Mouse (Mus musculus) kidney, adult 2 months (tissue): ENCODE measurements around the gene Scfd2.

Source experiments
- CTCF ChIP-seq: fragments of 200-500 bp; conservative IDR thresholded peaks from 2 replicates; pipeline ENCODE4 v1.5.1; 2011; ENCODE audit warnings: low read depth, mild to moderate bottlenecking, control low read depth, low read length, moderate library complexity, mixed read lengths; ENCODE audit not compliant: insufficient read depth, insufficient read length
- POLR2A ChIP-seq: fragments of 200-500 bp; IDR thresholded peaks from one replicate; pipeline ENCODE4 v1.6.1; 2011; ENCODE audit warnings: low read depth, low read length, control low read depth

DNA sequence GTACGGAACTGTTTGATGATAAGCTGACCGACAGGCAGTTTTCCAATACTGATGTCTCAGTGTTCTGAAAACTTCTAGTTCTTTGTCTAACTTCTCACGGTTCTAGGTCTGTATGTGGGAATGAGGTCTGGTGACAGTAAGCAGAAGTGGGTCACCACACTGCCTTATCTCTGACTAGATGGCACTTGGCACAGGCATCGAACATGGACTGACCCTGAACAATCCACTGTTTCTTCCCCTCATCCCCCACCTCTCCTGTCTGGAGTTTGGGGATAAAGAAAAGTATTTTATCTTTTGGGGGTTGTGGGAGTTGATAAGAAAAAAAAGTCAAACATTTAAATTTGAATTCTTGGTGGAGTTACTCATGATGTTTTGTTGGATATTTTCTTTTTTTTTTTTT, 51.6 kb downstream of the Scfd2 start:
- TF ChIP-seq CTCF (no peak), POLR2A (no peak)
